Mouse (Mus musculus): ENCODE measurements around the gene Ankrd17.

The Ankrd17 gene

GRCm38 (mm10) chr5:90222937-90223336, 143.4 kb downstream of the Ankrd17 start:
- no peak for DNase-seq (ENCODE audit: low read depth, low spot score)

GRCm38 (mm10) chr5:90217791-90218190, 148.6 kb downstream of the Ankrd17 start:
- no peak for DNase-seq (ENCODE audit: low read depth, low spot score)

GRCm38 (mm10) chr5:90217226-90217625, 149.2 kb downstream of the Ankrd17 start:
- DNase-seq (ENCODE audit: low read depth, low spot score), result no peak

- DNase-seq (ENCODE audit: low read depth, low spot score), result no peak
Measured at GRCm38 (mm10) chr5:90213356-90213755, 153.0 kb downstream of the Ankrd17 start.

GRCm38 (mm10) chr5:90203168-90203567, 163.2 kb downstream of the Ankrd17 start:
- DNase-seq (ENCODE audit: low read depth, low spot score), result peak; percentile 50

- DNase-seq (ENCODE audit: low read depth, low spot score), result no peak
Measured at GRCm38 (mm10) chr5:90202447-90203117, 163.8 kb downstream of the Ankrd17 start.

- DNase-seq (ENCODE audit: low read depth, low spot score), result no peak
Measured at GRCm38 (mm10) chr5:90199922-90200632, 166.3 kb downstream of the Ankrd17 start.

- DNase-seq (ENCODE audit: low read depth, low spot score), result no peak
Measured at GRCm38 (mm10) chr5:90194831-90195230, 171.5 kb downstream of the Ankrd17 start.

- no peak for DNase-seq (ENCODE audit: low read depth, low spot score)
Measured at GRCm38 (mm10) chr5:90182782-90183181, 183.6 kb downstream of the Ankrd17 start.

- no peak for DNase-seq (ENCODE audit: low read depth, low spot score)
Measured at GRCm38 (mm10) chr5:90179094-90179493, 187.3 kb downstream of the Ankrd17 start.

GRCm38 (mm10) chr5:90178116-90178515, 188.3 kb downstream of the Ankrd17 start:
- DNase-seq (ENCODE audit: low read depth, low spot score), result no peak

Data from c-Kit-negative CD71-positive TER-119-positive erythroid progenitor cells, embryonic 14.5 days (primary cell).